Comparison of ENCODE assay signal across 8 mouse cellular contexts in the genomic region with DNA sequence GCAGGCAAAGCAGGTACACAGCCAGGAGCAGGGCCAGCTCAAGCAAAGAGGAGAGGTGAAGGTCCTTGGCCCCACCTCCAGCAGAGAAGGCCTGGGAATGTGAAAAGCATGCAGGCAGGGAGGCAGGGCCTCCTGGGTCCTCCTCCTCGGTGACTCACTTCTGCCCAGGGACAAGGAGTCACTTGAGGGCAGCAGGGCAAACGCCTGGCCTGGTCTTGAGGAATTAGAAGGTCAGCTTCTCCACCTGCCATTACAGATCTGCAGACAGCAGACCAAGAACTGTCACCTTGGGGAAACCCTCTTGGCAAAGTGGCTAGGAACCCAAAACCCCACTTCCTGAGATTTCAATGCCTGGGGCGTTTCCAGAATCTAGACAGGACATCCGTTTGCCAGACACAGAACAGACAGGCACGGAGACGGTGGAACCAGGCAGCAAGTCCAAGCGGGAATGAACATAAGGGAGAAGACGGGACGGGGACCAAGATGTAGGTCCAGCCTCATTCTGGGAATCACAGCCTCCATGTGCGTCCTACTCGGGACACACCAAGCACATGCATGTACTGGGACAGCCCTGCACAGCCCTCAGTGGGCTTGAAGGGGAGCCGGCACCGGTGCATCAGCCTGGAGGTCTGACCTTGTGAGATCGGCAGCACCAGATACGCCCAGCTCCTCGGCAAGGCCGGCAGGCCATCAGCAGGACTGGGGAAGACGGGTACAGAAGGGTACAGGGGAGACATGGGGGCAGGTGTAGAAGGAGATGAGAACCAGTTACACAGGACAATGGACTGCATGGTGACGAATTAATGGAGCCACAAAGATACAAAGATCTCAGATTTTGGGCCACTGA. TPM values are rescaled to one million over a fixed set of nuclear protein-coding genes. Genes with fewer than 3 reads are reported as not detected.
A peak's percentile ranks its signal among the peaks of the same experiment; 100 is the strongest.
DNase-seq lines count a peak whose midpoint lies in the region; ATAC-seq and TF ChIP-seq lines count a peak whose summit lies in the region.

No protein-coding gene starts in this region.

- peak; percentile 73 for DNase-seq in gastrocnemius, adult 2 months
- no peak for DNase-seq in gastrocnemius, postnatal 4 days (ENCODE audit: low spot score in 2 of 2)
- DNase-seq in embryonic facial prominence, embryonic 10.5 days (ENCODE audit: low spot score): peak; percentile 34
- peak; percentile 61 for DNase-seq in kidney, postnatal 0 days (ENCODE audit: low spot score)
- peak; percentile 72 to 81 for DNase-seq in lung, postnatal 4 days
- DNase-seq in testis, postnatal 14 days (ENCODE audit: low spot score): peak; percentile 45
- DNase-seq in right cerebral cortex, postnatal 25 days: no peak

- H3K4me2 ChIP-seq in heart, embryonic 14.5 days (ENCODE audit: low read length): peak overlapping the region; percentile 89
- peak overlapping the region; percentile 96 for H3K4me2 ChIP-seq in kidney, postnatal 0 days (ENCODE audit: low read length)

- H3K4me1 ChIP-seq in embryonic facial prominence, embryonic 10.5 days: peaks cover 65% of the 10 kb centered on the region
- H3K4me1 ChIP-seq in heart, embryonic 14.5 days (ENCODE audit: control insufficient read depth in 2 of 2, insufficient read depth in 2 of 2, low read length in 2 of 2): peaks cover 16 to 42% of the 10 kb centered on the region in 2 experiments
- H3K4me1 ChIP-seq in kidney, postnatal 0 days (replicated peaks; ENCODE audit: insufficient read depth, low read length): peaks cover 40% of the 10 kb centered on the region

- 0 out of 2 replicates have a peak, but pooled peaks cover 3% of the 10 kb centered on the region for H3K9me3 ChIP-seq in embryonic facial prominence, embryonic 10.5 days
- H3K9me3 ChIP-seq in heart, embryonic 14.5 days (ENCODE audit: control insufficient read depth, low read length): no peaks in the 10 kb centered on the region
- no peaks in the 10 kb centered on the region for H3K9me3 ChIP-seq in kidney, postnatal 0 days (replicated peaks; ENCODE audit: low read length)

- TF ChIP-seq CTCF in gastrocnemius, adult 2 months (IDR thresholded peaks at IDR 0.05): no peak
- TF ChIP-seq CTCF in kidney, postnatal 0 days (IDR thresholded peaks at IDR 0.05; ENCODE audit: low read depth): peak; percentile 16; the same call in 1 of the 2 replicates

- peak overlapping the region; percentile 97 for H3K9ac ChIP-seq in heart, embryonic 14.5 days (ENCODE audit: low read length)
- peak overlapping the region; percentile 96 for H3K9ac ChIP-seq in kidney, postnatal 0 days (ENCODE audit: low read depth, low read length)

- H3K27me3 ChIP-seq in embryonic facial prominence, embryonic 10.5 days (replicated peaks; ENCODE audit: low read depth, poor library complexity, severe bottlenecking): 0 out of 2 replicates have a peak, but pooled peaks cover 4% of the 10 kb centered on the region
- H3K27me3 ChIP-seq in heart, embryonic 14.5 days (ENCODE audit: control insufficient read depth, insufficient read depth, low read length): no peaks in the 10 kb centered on the region
- H3K27me3 ChIP-seq in kidney, postnatal 0 days (ENCODE audit: insufficient read depth, low read length): no peaks in the 10 kb centered on the region

- H3K27ac ChIP-seq in gastrocnemius, adult 2 months: peak overlapping the region; percentile 96
- peak overlapping the region; percentile 92 for H3K27ac ChIP-seq in embryonic facial prominence, embryonic 10.5 days (replicated peaks)
- H3K27ac ChIP-seq in heart, embryonic 14.5 days (replicated peaks in 1 of 2; ENCODE audit: control insufficient read depth in 1 of 2, insufficient read depth in 1 of 2, low read depth in 2 of 2, low read length in 2 of 2): peak overlapping the region; percentile 61 to 77
- peak overlapping the region; percentile 94 for H3K27ac ChIP-seq in kidney, postnatal 0 days

- intact Hi-C loops in gastrocnemius, adult 2 months (cut with DNase I): loop anchor here (5.0 kb wide), 2 partner anchors 35 to 45 kb away; partner anchors contain the start of gene Adgre5

- 51% methylated on average over 19 of the region's 19 CpGs for WGBS in embryonic facial prominence, embryonic 10.5 days
- 42% methylated on average over 19 of the region's 19 CpGs for WGBS in heart, embryonic 14.5 days
- 27% methylated on average over 19 of the region's 19 CpGs for WGBS in kidney, postnatal 0 days

- no peak for ATAC-seq in heart, embryonic 14.5 days (ENCODE audit: insufficient number of reproducible peaks, insufficient read depth, low FRiP score, low read depth)
- ATAC-seq in kidney, postnatal 0 days (replicated peaks; ENCODE audit: low FRiP score, low read depth): no peak; the same call in 1 of the 2 replicates

- peak overlapping the region; percentile 96 for H3K4me3 ChIP-seq in gastrocnemius, adult 2 months
- H3K4me3 ChIP-seq in embryonic facial prominence, embryonic 10.5 days: peak overlapping the region; percentile 80
- H3K4me3 ChIP-seq in heart, embryonic 14.5 days (ENCODE audit: control insufficient read depth in 1 of 2, insufficient read depth in 1 of 2, low read depth in 1 of 2, low read length in 2 of 2): peak overlapping the region; percentile 88 to 93
- H3K4me3 ChIP-seq in kidney, postnatal 0 days (replicated peaks; ENCODE audit: low read depth, low read length): peak overlapping the region; percentile 89

- H3K36me3 ChIP-seq in embryonic facial prominence, embryonic 10.5 days (replicated peaks): peaks cover 8% of the 10 kb centered on the region
- H3K36me3 ChIP-seq in heart, embryonic 14.5 days (ENCODE audit: control insufficient read depth, insufficient read depth, low read length): peaks cover 9% of the 10 kb centered on the region
- H3K36me3 ChIP-seq in kidney, postnatal 0 days (ENCODE audit: insufficient read depth, low read length): peaks cover 1% of the 10 kb centered on the region

RNA-seq across cellular contexts. Expression of gene Pkn1, which starts 1.4 kb away (rescaled TPM):
- total RNA-seq in gastrocnemius, adult 2 months (2021): 10 to 100 TPM; 25.8 to 29.9 TPM
- total RNA-seq in gastrocnemius, postnatal 4 days (2021): 10 to 100 TPM; 56.6 to 60.0 TPM
- 30.3 and 30.9 TPM in 2 replicates for polyA plus RNA-seq in embryonic facial prominence, embryonic 10.5 days (2016; fragmentation: Nextera tagmentation; extraction: Ambion mirVana)
- polyA plus RNA-seq in heart, embryonic 14.5 days (2014; fragmentation: Nextera tagmentation; extraction: Ambion mirVana): 19.5 and 22.7 TPM in 2 replicates
- polyA plus RNA-seq in kidney, postnatal 0 days (2015; fragmentation: Nextera tagmentation; extraction: Ambion mirVana): 31.0 and 33.2 TPM in 2 replicates

RNA-seq across cellular contexts. Expression of gene Ddx39, which starts 17.4 kb away (rescaled TPM):
- 10 to 100 TPM; 11.2 to 13.1 TPM for total RNA-seq in gastrocnemius, adult 2 months (2021)
- 10 to 100 TPM; 26.1 to 27.5 TPM for total RNA-seq in gastrocnemius, postnatal 4 days (2021)
- polyA plus RNA-seq in embryonic facial prominence, embryonic 10.5 days (2016; fragmentation: Nextera tagmentation; extraction: Ambion mirVana): 286 and 311 TPM in 2 replicates
- 114 and 119 TPM in 2 replicates for polyA plus RNA-seq in heart, embryonic 14.5 days (2014; fragmentation: Nextera tagmentation; extraction: Ambion mirVana)
- polyA plus RNA-seq in kidney, postnatal 0 days (2015; fragmentation: Nextera tagmentation; extraction: Ambion mirVana): 110 and 128 TPM in 2 replicates

RNA-seq across cellular contexts. Expression of gene Ptger1, which starts 31.1 kb away (rescaled TPM):
- total RNA-seq in gastrocnemius, adult 2 months (2021): under 1 TPM; 0.08 to 0.39 TPM
- total RNA-seq in gastrocnemius, postnatal 4 days (2021): under 1 TPM; 0.49 to 0.98 TPM
- 0.36 and 0.41 TPM in 2 replicates for polyA plus RNA-seq in embryonic facial prominence, embryonic 10.5 days (2016; fragmentation: Nextera tagmentation; extraction: Ambion mirVana)
- 0.42 and 0.58 TPM in 2 replicates for polyA plus RNA-seq in heart, embryonic 14.5 days (2014; fragmentation: Nextera tagmentation; extraction: Ambion mirVana)
- 9.4 and 9.8 TPM in 2 replicates for polyA plus RNA-seq in kidney, postnatal 0 days (2015; fragmentation: Nextera tagmentation; extraction: Ambion mirVana)

RNA-seq across cellular contexts. Expression of gene Adgre5, which starts 43.5 kb away (rescaled TPM):
- 10 to 100 TPM; 16.3 to 27.7 TPM for total RNA-seq in gastrocnemius, adult 2 months (2021)
- 10 to 100 TPM; 82.7 to 83.4 TPM for total RNA-seq in gastrocnemius, postnatal 4 days (2021)
- polyA plus RNA-seq in embryonic facial prominence, embryonic 10.5 days (2016; fragmentation: Nextera tagmentation; extraction: Ambion mirVana): 7.8 and 11.5 TPM in 2 replicates
- 35.6 and 35.9 TPM in 2 replicates for polyA plus RNA-seq in heart, embryonic 14.5 days (2014; fragmentation: Nextera tagmentation; extraction: Ambion mirVana)
- polyA plus RNA-seq in kidney, postnatal 0 days (2015; fragmentation: Nextera tagmentation; extraction: Ambion mirVana): 37.8 and 40.8 TPM in 2 replicates

RNA-seq across cellular contexts. Expression of gene Gipc1, which starts 45.1 kb away (rescaled TPM):
- total RNA-seq in gastrocnemius, adult 2 months (2021): 10 to 100 TPM; 17.8 to 20.3 TPM
- total RNA-seq in gastrocnemius, postnatal 4 days (2021): 10 to 100 TPM; 42.5 to 51.7 TPM
- 208 and 209 TPM in 2 replicates for polyA plus RNA-seq in embryonic facial prominence, embryonic 10.5 days (2016; fragmentation: Nextera tagmentation; extraction: Ambion mirVana)
- 133 and 139 TPM in 2 replicates for polyA plus RNA-seq in heart, embryonic 14.5 days (2014; fragmentation: Nextera tagmentation; extraction: Ambion mirVana)
- 197 and 212 TPM in 2 replicates for polyA plus RNA-seq in kidney, postnatal 0 days (2015; fragmentation: Nextera tagmentation; extraction: Ambion mirVana)

Comparison
In these comparisons a context has a peak if more than half of its experiments do, and no peak if none do; other contexts are left out.
1. DNase-seq: peak in gastrocnemius, adult 2 months (single experiment), embryonic facial prominence, embryonic 10.5 days (single experiment), kidney, postnatal 0 days (single experiment), lung, postnatal 4 days (2 of 2) and testis, postnatal 14 days (single experiment); none in gastrocnemius, postnatal 4 days (0 of 2) and right cerebral cortex, postnatal 25 days (single experiment).
2. Peak in every context shown above with its lines, with median percentiles within 50 percentile points of each other: H3K27ac ChIP-seq and H3K4me3 ChIP-seq.